Mouse (Mus musculus) layer of hippocampus, adult 11-12 months (tissue): ENCODE measurements around the gene Ptprd.

ENCODE experiments used
- DNase-seq: peaks from one replicate; pipeline ENCODE4 v3.0.0; 2022; ENCODE audit warnings: low spot score

Ptprd gene

GRCm38 (mm10) chr4:76386978-76387824, 1824.6 kb downstream of the Ptprd start:
- no peak for DNase-seq

DNA sequence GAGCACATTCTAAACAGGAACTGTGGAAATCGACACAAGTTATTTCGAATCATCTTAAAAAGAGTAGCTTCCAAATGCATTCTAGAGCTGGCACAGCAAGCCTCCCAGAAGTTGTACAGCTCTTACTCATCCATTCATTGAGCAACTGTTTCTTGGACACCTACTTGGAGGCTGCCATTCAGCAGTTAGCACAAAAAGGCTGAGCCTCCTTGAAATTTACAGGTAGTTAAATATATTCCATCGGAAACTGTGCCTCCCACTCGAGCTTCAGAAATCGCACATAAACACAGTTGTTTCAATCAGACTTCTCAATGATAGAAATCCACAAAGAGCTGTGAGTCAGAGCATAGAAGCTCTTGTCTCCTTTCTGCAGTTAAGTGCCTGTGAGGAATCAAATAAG, 1825.9 kb downstream of the Ptprd start:
- DNase-seq = no peak

DNA sequence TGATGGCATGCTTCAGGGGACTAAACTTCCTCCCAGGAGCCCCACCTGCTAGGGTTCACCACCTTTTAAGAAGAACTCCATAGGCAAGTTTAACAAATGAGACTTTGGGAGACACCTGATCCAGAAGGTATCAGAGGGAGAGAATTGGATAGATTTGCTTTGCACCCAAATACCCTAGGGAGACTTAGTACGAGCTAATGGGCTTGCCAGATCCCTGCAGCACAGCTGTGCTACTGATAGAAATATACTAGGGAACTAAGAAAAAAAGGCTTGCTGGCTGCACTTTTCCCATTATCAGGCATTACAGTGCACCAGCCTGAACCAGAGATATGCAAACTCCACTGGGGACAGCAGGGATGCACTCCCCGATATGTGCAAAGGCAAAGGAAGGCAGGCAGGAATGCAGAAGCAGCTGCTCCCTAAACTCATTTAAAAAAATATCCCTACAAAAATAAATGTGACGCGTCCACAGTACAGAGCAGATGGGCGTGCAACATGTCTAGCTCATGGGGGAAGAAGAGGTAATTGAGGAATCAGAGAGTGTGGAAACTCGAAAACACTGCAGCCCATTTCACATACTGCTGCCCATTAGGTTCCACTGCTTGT, 1831.3 kb downstream of the Ptprd start:
- DNase-seq = peak; percentile 62

DNA sequence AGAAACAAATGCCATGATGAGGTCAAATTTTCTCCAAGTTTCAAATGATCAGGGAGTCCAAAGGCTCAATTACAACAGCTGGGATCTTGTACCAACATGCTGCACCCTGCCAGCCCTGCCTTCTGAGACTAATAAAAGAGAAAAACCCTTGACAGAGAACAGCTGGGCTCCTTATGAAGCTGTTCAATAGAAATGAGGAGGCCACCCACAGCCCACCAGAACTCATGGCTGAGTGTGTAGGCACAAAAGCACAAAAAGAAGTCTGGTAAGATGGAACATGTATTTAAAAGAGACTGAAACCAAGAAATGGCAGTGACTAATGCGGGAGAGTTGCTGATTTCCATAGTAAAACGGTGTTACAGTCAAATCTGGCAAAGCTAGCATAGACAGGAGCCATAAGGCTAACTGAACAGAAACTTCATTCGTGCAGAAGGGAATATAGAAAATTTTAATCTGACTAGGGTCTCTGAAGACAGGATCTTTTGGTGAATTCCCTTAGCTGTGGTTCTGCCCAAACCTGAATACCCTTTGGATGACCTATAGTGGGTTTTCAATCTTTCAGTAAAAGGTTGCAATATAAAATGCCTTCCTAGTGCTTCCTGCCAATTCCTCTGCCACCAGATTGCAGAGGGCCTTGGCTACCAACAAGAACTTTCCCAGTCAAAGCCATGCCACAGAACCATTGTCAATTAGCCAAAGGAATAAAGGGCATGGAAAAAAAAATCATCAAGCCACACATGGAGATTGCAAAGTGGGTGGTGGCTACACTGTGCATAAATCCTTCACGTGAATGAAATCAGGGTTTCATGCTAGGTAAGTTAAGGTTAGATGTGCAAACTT, 1841.5 kb downstream of the Ptprd start:
- DNase-seq = peak; percentile 29

GRCm38 (mm10) chr4:76369101-76369500, 1842.7 kb downstream of the Ptprd start:
- no peak for DNase-seq

GRCm38 (mm10) chr4:76368291-76368690, 1843.5 kb downstream of the Ptprd start:
- DNase-seq = no peak

- no peak for DNase-seq
These were observed 1844.5 kb downstream of the Ptprd start for GRCm38 (mm10) chr4:76367285-76367684.

DNA sequence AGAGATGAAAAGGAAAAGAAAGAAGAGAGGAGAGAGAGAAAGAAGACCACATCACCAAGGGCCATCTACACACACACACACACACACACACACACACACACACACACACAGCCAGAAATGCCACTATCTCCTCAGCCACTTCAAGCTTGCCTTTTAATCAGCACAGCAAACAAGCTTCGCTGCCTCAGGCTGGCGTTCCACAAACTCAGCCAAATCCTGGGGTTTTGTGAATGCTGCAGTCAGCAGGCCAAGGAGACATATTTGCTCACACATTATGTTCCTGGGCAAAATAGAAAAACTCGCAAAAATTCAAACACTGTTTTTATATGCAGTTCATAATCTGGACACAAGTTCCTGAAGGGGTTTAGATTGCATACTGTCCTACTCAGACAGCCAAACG, 1845.9 kb downstream of the Ptprd start:
- peak; percentile 18 for DNase-seq

GRCm38 (mm10) chr4:76361546-76361945, 1850.2 kb downstream of the Ptprd start:
- DNase-seq = no peak

GRCm38 (mm10) chr4:76354167-76354566, 1857.6 kb downstream of the Ptprd start:
- DNase-seq = no peak

DNA sequence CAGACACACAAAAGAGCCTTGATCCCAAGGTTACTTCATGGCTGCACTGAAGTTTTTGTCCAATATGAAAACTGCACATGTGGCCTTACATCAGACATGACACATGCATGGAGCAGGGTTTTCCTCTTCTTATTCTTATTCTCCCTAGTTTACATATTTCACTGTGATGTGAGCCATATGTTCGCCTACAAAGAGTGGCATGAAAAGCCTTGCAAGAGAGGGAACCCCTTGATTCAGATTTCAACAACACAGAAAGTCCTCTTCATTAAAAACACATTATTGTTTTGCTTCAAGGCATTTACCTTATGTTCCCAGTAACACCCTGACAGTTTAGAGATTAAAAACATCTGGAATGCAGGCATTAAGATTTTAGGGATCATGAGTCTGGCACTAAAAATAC, 1859.3 kb downstream of the Ptprd start:
- no peak for DNase-seq

DNA sequence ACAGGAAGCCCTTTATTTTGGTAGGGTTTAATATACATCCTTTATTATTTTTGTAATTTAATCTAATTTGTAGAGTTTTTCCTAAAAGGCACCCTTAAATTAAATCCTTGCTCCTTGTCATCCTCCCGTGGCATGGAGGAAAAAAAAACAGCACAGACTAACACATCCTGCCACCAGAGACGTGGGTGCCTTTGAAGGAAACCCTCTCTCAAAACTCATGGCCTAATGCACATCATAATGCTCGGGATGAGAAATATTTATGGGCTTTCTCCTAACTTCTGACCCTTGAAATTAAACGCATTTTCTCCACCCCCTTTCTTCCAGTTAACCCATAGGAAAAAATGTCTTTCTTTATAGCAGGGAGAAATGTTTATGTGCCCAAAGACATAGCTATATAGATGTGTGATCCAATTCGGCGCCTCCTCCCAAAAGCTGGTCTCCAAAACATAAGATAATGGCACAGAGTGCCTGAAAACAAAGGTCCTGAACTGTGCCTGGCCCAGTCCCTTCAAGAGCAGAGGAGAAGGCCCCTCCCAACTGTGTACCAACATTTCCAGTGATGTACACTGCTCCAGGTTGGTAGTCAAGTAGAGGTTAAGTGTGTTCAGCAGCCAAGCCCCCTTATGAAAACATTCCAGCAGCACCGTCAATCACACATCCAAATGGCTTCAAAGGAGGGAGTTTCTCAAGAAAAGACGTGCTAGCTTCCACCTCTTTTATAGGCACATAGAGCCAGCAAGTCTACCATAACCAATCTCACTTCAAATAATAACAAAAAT, 1860.4 kb downstream of the Ptprd start:
- DNase-seq = no peak

GRCm38 (mm10) chr4:76350241-76350962, 1861.4 kb downstream of the Ptprd start:
- no peak for DNase-seq

DNA sequence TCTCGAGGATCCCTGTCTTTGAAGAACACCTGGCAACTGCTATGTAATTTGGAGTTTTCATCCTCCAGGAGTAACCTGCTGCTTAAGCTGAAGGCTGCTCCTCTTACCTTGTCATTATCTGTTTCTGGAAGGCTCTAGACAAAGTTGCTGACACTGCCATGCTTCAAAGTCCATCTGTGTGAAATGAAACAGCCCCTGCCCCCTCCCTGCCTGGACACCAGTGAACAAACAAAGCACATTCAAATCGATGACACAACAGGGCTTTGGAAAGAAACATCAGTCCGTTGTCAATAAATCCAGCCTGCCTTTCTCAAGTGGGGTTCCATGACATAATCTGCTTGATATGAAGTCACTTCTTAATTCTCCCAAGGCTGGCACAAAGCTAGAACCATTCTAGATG, 1867.7 kb downstream of the Ptprd start:
- DNase-seq = peak; percentile 46

- no peak for DNase-seq
These were observed 1873.8 kb downstream of the Ptprd start for GRCm38 (mm10) chr4:76337926-76338325.

DNA sequence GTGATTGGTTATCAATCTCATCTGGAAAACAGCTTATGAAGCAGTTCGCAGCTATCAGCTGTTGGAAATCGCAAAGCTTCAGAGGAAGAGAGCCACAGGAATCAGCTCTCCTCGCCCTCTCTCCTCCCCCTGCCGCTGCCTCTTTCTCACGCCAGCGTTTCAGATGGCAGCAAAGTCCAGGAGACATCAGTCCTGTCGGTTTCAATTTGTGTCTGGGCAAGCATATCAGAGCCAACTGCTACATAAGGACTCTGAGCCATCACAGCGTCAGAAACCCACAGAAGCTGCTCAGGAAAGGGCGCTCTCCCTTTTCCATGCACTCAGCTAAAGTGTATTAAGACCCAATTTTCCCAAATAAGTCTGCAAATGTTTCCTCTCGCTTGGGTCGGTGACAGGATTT, 1884.4 kb downstream of the Ptprd start:
- DNase-seq = no peak

DNA sequence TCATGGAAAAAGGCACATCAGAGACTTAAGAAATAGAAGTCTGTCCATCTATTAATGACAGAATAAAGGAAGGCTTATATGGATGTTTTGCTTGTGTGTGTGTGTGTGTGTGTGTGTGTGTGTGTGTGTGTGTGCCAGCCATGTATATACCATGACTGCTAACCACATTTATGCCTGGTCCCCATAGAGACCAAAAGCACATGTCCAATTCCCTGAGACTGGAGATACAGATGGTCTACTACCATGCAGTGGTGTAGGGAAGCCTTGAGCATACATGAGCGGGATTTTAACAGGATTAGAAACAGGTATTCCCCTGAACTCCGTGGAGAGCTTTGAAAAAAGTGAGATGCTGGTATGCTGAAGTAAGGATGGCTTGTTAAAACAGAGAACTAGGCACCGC, 1886.1 kb downstream of the Ptprd start:
- DNase-seq = no peak

DNA sequence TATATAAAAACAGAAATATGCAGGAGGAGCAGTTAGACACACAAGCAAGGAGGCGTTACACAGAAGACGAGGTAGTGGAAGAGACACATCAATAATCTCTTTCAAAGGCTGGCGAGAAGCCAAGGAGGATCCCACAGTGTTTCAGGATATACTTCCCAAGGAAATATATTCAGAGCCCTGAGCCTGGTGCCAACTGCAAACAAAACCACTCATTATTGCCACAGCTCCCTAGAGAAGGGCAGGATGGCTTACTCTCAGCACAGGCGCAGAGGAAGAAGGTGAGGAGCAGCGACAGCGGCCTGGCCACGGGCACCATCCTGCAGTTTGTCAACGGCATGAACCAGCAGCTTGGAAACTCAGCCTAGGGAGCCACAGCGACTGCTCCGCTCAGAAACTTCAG, 1886.8 kb downstream of the Ptprd start:
- DNase-seq = no peak

- DNase-seq = no peak
These were observed 1887.3 kb downstream of the Ptprd start for GRCm38 (mm10) chr4:76324509-76324908.

GRCm38 (mm10) chr4:76319874-76320273, 1891.9 kb downstream of the Ptprd start:
- no peak for DNase-seq

DNA sequence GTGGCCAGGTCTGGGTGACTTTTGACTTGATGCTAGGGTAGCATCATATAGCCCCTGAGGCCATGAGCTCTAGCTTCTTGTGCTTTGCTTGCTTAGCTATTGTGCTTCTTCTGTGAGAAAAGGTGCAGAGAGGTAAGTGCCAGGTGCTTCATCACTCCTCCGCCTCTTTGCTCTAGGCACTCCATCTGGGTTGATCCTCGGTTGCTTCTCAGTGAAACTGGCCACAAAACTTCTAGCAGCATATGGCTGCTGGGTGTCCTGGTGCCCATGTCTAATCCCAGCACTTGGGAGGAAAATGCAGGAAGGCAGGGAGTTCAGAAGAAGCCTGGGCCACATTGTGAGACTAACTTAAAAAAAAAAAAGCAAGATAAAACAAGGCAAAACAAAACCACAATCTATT, 1895.8 kb downstream of the Ptprd start:
- no peak for DNase-seq
